Mouse (Mus musculus): Measurements from ENCODE around the gene Ammecr1.

The Ammecr1 gene

DNA sequence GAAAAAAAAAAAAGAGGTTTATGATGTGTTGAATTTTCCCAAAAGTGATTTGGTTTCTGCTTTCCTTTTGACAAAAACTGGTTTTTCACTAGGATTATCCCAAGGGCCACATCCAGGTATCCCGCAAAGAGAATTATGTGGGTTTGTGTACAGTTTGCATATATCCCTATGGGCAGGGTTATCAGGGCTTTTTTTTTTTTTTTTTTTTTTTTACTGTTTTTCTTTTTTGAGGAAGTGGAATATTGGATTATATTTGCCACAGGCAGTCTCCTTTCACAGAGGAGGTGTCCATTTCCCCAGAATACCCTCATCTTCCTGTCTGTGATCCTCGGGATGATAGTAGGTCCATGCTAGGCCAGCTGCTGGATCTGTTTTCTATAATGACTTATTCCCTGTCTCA, 137.3 kb downstream of the Ammecr1 start:
- no peak for DNase-seq (ENCODE audit: low spot score)

DNA sequence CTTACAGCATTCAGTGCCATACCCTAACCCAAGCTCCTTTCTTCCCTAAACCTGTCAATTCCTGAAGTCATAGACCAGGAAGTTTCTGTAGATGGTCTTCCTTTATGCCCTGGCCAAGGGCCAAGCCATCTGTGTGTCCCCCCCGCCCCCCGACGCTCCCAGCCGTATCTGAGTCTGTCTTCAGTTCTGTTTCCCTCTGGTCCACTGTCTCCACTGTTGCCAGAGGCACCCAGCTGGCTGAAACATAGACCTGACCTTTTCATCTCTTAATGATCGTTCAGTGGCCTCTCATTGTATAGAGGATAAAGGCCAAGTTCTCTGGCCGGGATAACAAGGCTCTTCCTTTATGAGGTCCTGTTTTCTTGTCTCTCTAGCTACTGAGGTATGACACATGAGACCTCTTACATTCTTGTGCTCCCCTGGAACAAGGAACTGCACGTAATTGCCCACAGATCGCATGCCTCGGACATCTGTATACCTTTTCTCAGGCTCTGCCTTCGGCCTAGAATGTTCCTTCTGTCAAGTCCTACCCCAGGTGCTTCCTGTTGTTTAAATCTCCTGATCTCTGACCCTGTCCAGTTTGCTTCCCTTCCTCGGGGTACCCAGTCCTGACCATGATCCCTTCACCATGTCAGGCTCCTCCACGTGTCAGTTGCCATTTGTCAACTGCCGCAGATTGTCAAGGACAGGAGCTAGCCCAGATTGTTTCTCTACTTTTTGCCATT, 138.2 kb downstream of the Ammecr1 start:
- DNase-seq (ENCODE audit: low spot score), result peak; percentile 25

DNA sequence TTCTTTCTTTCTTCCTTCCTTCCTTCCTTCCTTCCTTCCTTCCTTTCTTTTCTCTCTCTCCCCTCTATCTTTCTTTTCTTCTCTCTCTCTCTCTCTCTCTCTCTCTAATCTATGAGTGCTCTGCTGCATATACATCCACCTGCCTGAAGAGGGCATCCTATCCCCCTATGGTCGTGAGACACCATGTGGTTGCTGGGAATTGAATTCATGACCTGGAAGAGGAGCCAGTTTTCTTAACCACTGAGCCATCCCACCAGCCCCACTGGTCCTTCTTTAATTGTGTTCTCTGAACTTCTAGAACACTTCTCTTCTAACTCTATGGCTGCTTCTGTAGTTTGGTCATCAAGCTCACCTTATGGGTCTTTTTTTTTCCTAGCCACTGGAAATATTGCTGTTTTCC, 138.9 kb downstream of the Ammecr1 start:
- DNase-seq (ENCODE audit: low spot score), result no peak

DNA sequence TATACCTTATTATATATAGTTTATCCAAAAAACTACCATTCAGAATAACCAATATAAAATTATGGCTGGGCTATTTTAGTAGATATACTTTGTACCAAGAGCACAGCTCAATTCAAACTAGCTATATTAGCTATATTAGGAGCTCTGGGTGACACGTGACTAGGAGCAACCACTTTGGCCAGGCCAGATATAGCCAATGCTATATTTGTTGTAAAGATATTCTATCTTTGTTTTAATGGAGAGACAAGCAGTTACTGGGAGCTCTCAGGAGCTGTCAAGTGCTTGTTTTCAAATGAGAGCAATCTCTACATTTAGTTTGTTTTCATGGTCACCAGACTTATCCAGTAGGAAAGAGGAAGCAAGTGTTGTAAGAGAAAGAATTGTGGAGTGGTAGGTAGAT, 141.2 kb downstream of the Ammecr1 start:
- DNase-seq (ENCODE audit: low spot score), result no peak

DNA sequence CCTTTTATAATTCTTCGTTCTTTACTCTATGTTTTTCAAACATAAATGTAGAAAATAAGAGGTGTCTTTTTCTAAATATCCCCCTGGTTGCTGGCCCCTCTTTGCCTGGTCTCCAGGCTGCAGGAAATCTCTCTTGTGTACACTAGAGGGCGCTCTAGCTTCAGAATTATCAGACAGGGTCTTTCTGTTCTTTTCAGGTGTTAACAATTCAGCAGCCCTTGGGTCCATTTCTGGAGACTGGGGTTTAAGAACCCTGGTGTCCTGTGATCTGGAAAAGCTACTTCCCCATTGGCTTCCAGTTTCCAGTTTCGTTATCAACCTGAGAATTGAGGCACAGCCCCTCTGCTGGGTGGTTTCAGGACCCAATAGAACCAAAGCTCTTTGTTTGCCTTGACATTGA, 144.7 kb downstream of the Ammecr1 start:
- DNase-seq (ENCODE audit: low spot score), result peak; percentile 30

DNA sequence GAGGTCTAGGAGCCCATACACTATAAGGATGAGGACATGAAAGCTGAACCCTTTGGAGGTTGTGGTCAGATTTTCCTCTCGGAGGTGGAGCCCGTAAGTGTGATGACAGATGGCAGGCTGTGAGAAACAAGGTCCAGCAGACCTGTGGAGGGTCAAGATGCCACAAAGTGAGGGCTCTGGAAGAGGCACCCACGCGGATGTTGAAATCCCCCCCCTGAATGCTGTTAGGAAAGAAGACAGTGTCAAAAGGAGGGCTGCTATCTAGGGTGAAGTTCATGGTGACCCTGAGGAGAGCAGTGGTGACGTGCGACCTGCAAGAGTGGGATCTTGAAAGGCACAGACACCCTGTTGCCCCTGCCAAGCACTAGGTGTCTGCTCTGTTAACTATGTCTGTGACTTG, 145.3 kb downstream of the Ammecr1 start:
- DNase-seq (ENCODE audit: low spot score), result no peak

DNA sequence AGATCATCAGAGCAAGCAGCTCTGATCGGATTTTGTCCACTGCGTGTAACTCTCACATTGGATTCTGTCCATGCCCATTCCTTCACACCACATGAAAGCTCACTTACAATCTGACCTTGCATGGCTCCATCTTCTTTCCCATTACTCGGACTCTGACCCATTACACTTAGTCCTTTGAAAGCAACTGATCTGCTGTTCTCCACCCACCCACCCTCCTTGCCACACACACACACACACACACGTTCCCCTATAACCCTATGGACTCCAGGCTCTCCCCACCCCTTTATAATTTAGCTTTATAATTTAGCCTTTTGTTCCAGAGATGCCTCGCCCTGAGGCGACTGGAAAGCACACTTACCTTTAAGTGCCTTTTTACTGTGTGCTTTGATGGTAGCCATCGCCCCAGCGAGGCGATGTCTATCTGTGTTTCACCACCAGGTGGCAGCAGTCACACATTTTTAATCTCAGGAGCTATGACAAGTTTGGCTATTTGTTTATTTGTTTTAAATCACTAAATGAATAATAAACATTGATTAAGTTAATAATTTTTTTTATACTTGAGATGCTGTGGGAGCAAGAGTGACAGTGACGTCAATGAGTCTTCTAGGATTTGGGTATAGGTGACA, 148.4 kb downstream of the Ammecr1 start:
- DNase-seq (ENCODE audit: low spot score), result peak; percentile 49

DNA sequence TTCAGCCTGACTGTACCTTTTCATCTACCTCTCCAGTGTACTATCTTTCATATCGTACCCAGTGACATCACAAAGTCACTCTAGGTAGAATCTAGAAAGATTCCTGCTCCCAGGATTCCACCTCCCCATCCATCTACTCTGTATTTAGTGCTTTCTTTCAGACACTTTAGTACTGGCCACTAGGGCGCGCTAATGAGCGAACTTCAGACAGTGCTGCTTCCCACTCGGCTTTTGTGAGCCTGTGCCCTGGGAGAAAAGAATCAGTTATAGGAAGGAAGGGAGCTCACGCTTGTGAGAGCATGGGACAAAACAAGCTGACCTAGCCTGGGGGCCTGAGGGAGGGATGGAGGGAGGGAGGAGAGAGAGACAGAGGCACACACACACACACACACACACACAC, 153.4 kb downstream of the Ammecr1 start:
- DNase-seq (ENCODE audit: low spot score), result peak; percentile 63

DNA sequence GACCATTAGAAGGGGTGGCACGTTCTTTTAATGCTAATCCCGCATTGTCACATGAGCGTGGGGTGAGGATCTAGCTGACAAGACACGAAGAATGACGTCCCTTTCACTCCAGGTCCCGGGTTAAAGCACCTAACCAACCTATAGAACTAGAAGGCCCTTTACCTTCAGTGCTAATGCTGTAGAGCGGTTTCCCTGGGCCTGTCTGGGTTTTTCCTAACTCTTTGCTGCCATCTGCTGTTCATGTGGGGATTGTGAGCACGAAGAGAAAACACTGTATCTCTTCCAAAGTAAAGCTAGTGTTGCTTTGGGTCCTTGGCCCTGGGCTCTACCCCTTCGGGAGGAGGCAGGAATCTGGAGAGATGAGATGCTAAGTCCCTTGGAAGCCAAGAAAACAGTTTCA, 158.1 kb downstream of the Ammecr1 start:
- DNase-seq (ENCODE audit: low spot score), result peak; percentile 58

DNA sequence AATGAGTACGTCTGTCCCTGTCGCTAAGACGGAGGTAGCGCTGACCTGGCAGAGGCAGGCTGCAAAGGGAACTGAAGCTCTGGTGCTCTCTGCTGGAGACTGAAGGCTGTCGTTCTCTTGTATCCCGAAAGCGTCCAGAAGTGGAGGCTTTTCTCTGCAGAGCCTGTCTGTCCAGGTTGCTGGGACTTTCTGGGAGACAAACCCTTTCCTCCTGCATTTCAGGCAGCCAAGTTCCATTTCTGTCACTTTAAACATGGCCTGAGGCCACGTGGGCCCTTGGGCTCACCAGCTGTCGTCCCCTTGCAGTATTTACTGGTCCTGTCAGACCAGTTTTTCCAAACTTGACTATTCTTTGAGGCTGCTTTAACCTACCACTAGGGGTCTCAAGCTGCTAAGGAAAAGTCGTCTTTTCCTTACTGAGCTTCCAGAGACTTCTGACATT, 159.9 kb downstream of the Ammecr1 start:
- DNase-seq (ENCODE audit: low spot score), result peak; percentile 44

DNA sequence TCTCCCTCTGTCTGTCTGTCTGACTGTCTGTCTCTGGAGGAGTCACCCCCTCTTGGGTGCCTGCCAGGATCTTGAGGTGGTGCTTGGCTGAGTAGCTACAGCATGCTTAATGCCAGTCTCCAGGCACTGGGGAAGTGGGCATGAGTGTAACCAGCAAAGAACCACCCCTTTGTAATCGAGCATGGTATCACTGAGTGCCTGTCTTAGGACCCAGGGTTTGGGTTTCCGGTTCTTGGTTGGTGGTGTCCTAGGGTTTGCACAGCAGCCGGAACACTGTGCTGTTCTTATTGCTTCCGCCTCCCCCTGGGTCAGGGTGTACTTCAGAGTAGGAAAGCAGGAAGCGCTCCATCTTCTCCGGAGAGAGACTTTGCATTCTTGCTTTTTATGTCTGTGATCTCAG, 160.4 kb downstream of the Ammecr1 start:
- DNase-seq (ENCODE audit: low spot score), result no peak

DNA sequence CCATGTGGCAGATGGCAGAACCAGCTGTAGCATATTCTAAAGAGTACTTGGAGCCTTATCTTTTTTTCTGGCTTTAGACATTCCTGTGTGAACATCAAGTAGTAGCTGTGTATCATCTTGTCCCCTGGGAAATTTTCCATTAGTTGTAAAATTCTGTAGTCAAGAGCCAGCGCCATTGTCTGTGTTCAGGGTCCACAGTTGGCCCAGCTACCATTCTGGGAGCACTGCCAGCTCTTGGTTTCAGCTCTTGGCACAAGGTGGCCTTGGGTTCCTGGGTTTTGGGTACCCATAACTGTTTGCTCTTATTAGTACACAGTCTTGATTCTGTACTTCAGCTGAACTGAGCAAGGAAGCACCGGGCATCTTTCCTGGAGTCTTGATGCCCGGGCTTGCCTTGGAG, 161.9 kb downstream of the Ammecr1 start:
- DNase-seq (ENCODE audit: low spot score), result no peak

Data from embryo, embryonic 10 days (tissue).